Mouse (Mus musculus): ENCODE measurements at regions not wholly inside any gene's neighbourhood (a gene's known extent, or its start where the extent isn't known, plus 50 kb on each side); places are given as distances from the start of the nearest gene placed in this dataset.

DNA sequence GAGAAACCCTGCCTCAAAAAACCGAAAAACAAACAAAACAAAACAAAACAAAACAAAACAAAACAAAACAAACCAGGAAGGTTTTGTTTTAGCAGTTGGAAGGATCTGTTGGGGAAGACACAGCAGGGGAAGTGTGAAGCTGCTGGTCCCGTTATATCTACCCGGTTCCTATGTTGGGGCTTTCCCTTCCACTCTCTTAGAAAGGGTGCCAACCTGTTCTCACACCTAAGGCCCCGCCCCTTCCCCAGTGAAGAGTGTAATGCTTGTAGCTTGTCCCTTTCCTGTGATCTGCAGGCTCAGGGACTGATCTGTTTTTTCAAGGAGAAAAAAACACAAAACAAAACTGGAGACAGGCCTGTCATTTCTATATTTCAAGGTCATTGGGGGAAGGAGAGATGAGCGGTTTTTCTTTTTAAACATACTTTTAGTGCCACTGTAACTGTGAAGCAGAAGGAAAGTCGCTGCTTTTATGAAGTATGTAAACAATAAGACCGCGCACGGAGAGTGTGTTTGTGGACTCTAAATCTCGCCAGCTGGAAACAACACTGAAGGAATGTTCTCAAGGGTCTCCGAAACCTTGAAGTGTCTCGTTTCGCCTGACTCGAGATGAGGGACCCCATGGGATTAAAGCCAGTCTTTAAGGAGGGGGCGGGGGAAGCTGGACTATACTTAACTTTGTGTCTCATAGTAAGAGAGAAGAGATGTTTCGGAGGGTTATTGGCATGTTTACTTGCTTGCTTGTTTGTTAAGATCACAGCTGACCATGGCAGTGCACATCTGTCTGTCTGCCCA is 256.1 kb downstream of the Prex1 start:
- TF ChIP-seq CTCF (IDR thresholded peaks at IDR 0.05; ENCODE audit: low read depth) (no peak), EP300 (IDR thresholded peaks at IDR 0.05; ENCODE audit: low read depth) (no peak)

All from liver, postnatal 0 days (tissue).